Mouse (Mus musculus) heart, embryonic 15.5 days (tissue): ENCODE measurements around the gene Hba-a1. TPM values are rescaled to one million over a fixed set of nuclear protein-coding genes. Genes with fewer than 3 reads are reported as not detected.
"Not testable (repeated sequence)": the region's sequence is repeated elsewhere in the genome, so short reads cannot be mapped to it uniquely, and the experiment has no call there.

Experiments
- ATAC-seq: fragments of 200-750 bp; cut with Nextera tagmentation; replicated peaks from 2 replicates; pipeline ENCODE4 v1.8.0; 2017; ENCODE audit warnings: low read depth, moderate TSS enrichment; ENCODE audit not compliant: insufficient number of reproducible peaks, insufficient read depth, low FRiP score
- H3K27ac ChIP-seq: fragments of 300-500 bp; sonication (generic); 2 replicates; pipeline ENCODE4 v1.5.1; 2015; ENCODE audit warnings: mild to moderate bottlenecking, inconsistent platforms
- H3K27me3 ChIP-seq: fragments of 300-500 bp; sonication (generic); 2 replicates; pipeline ENCODE4 v1.6.1; 2015; ENCODE audit warnings: inconsistent platforms
- H3K36me3 ChIP-seq: fragments of 300-500 bp; sonication (generic); 2 replicates; pipeline ENCODE4 v1.6.1; 2015; ENCODE audit warnings: mild to moderate bottlenecking, inconsistent platforms
- H3K4me1 ChIP-seq: fragments of 300-500 bp; sonication (generic); replicated peaks from 2 replicates; pipeline ENCODE4 v1.6.1; 2015; ENCODE audit warnings: inconsistent platforms
- H3K4me2 ChIP-seq: fragments of 300-500 bp; sonication (generic); 2 replicates; pipeline ENCODE4 v1.6.1; 2015; ENCODE audit warnings: inconsistent platforms, mild to moderate bottlenecking, moderate library complexity
- H3K4me3 ChIP-seq: fragments of 300-500 bp; sonication (generic); 2 replicates; pipeline ENCODE4 v1.5.1; 2015; ENCODE audit warnings: mild to moderate bottlenecking, inconsistent platforms
- H3K9ac ChIP-seq: fragments of 300-500 bp; sonication (generic); 2 replicates; pipeline ENCODE4 v1.6.1; 2015; ENCODE audit warnings: mild to moderate bottlenecking, inconsistent platforms
- H3K9me3 ChIP-seq: fragments of 300-500 bp; sonication (generic); replicated peaks from 2 replicates; pipeline ENCODE4 v1.6.1; 2016; ENCODE audit warnings: inconsistent platforms
- WGBS: fragments of 180-500 bp; shearing (Covaris S2); methylation state at CpG from one replicate; pipeline ENCODE4 v1.1.7; 2015; ENCODE audit warnings: mixed read lengths; 5-methylcytosine and 5-hydroxymethylcytosine counted together
- polyA plus RNA-seq: library from polyadenylated mRNA; unstranded; fragments of >200 nt; fragmentation: Nextera tagmentation; extraction: Ambion mirVana; gene quantifications from 2 replicates; pipeline ENCODE4 v1.2.1, GENCODE M21; 2015

The Hba-a1 gene
- polyA plus RNA-seq, 1 experiment from 2014 or later = 23,640 TPM

GRCm38 (mm10) chr11:32297417-32297816, 14.1 kb downstream of the Hba-a1 start:
- peaks cover 21% of the 10 kb centered on the region for H3K27me3 ChIP-seq
- not testable (repeated sequence) for H3K27ac ChIP-seq, H3K4me1 ChIP-seq, ATAC-seq, H3K9me3 ChIP-seq, H3K9ac ChIP-seq, H3K36me3 ChIP-seq, H3K4me2 ChIP-seq, H3K4me3 ChIP-seq
- WGBS = 8% methylated on average over 2 of the region's 2 CpGs

GRCm38 (mm10) chr11:32297866-32298531, 14.7 kb downstream of the Hba-a1 start:
- ATAC-seq = no peak
- Histone ChIP-seq H3K4me2 (no peak overlapping the region), H3K9me3 (no peaks in the 10 kb centered on the region), H3K4me1 (0 out of 2 replicates have a peak, but pooled peaks cover 2% of the 10 kb centered on the region), H3K27me3 (peaks cover 21% of the 10 kb centered on the region), H3K4me3 (no peak overlapping the region), H3K36me3 (no peaks in the 10 kb centered on the region), H3K27ac (no peak overlapping the region), H3K9ac (no peak overlapping the region)
- WGBS = 95% methylated on average over 1 of the region's 1 CpGs

DNA sequence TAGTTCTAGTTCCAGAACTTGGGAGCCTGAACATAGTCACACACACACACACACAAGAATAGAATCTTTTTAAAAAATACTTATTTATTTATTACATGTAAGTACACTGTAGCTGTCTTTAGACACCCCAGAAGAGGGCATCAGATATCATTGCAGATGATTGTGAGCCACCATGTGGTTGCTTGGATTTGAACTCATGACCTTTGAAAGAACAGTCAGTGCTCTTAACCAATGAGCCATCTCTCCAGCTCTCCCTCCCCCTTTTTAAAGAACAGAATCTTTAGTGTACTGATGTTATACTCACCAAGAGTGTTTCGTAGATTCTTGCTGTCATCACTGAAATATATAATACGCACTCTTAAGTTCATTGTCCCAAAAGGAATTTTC, 15.2 kb downstream of the Hba-a1 start:
- H3K27me3 ChIP-seq = peaks cover 21% of the 10 kb centered on the region
- no peak overlapping the region for H3K4me3 ChIP-seq
- no peak for ATAC-seq
- H3K9ac ChIP-seq = no peak overlapping the region
- WGBS = 91% methylated on average over 2 of the region's 2 CpGs
- no peak overlapping the region for H3K4me2 ChIP-seq
- H3K4me1 ChIP-seq = 0 out of 2 replicates have a peak, but pooled peaks cover 2% of the 10 kb centered on the region
- no peaks in the 10 kb centered on the region for H3K36me3 ChIP-seq
- H3K27ac ChIP-seq = no peak overlapping the region
- H3K9me3 ChIP-seq = no peaks in the 10 kb centered on the region

DNA sequence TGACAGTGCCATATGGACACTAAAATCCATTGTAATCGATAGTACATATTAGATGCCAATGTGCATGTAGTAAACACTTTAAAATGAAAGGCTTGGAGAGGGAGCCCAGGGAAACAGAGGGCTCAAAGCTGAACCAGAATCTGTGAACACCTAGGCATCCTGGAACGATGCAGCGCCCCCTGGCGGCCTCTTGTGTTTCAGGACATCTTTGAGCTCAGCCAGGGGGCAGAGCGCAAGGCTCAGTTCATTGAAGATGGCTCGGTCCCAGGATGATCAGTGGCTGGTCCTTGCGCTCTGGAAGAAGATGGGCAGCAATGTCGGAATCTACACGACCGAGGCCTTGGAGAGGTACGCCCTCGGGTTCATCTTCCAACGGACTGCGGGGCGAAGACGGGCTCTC, 16.6 kb downstream of the Hba-a1 start, which contains the start of gene Hbq1a:
Gene Hbq1a (plus strand): TSS at position 205 of the 400 bp plus-strand sequence.
- H3K4me1 ChIP-seq, H3K4me3 ChIP-seq, H3K9me3 ChIP-seq, H3K9ac ChIP-seq, ATAC-seq, H3K36me3 ChIP-seq, H3K27ac ChIP-seq: not testable (repeated sequence)
- Histone ChIP-seq H3K4me2 (peak within 1 kb of the TSS; percentile 44), H3K27me3 (peaks cover 21% of the 10 kb centered on the region)
- WGBS = 7% methylated on average over 16 of the region's 16 CpGs

DNA sequence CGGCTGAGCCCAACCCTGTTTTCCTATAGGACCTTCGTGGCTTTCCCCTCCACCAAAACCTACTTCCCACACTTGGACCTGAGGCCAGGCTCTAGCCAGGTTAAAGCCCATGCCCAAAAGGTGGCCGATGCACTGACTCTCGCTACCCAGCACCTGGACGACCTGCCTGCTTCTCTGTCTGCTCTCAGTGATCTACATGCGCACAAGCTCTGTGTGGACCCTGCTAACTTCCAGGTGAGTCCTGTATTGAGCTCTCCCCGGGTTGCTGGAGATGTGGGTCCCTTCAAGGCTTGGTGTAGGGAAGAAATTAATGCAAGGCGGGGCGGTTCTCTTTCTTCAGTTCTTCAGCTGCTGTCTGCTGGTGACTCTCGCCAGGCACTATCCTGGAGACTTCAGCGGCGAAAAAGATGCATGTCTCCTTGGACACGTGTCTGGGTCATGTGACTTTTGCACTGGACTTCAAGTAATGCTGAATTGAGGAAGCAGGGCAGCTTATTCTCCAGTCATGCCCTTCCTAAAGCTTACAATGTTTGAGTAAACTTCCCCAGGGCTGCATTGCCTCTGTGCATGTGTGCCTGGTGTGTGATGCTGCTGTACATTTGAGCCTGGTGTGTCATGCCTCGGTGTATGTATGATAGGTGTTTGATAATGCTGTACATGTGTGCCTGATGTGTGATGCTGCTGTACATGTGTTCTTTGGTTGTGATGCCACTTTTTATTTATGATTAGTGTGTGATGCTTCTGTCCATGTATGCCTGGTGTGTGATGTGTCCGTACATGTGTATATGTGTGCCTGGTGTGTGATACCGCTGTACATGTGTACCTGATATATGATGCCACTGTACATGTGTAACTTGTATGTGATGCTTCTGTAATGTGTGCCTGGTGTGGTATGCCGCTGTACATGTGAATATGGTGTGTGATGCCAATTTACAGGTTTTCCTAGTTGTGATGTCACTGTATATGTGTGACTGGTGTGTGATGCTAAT, 17.3 kb downstream of the Hba-a1 start:
- H3K4me3 ChIP-seq = no peak overlapping the region; the same call in 1 of the 2 replicates
- 0 out of 2 replicates have a peak, but pooled peaks cover 2% of the 10 kb centered on the region for H3K4me1 ChIP-seq
- H3K9ac ChIP-seq = no peak overlapping the region
- peak overlapping the region; percentile 44 for H3K4me2 ChIP-seq
- H3K27me3 ChIP-seq = peaks cover 21% of the 10 kb centered on the region
- 47% methylated on average over 15 of the region's 17 CpGs for WGBS
- no peak for ATAC-seq
- no peaks in the 10 kb centered on the region for H3K36me3 ChIP-seq
- no peak overlapping the region for H3K27ac ChIP-seq
- no peaks in the 10 kb centered on the region for H3K9me3 ChIP-seq

- Histone ChIP-seq H3K27me3 (peaks cover 21% of the 10 kb centered on the region), H3K27ac (no peak overlapping the region), H3K9ac (no peak overlapping the region), H3K9me3 (no peaks in the 10 kb centered on the region), H3K36me3 (no peaks in the 10 kb centered on the region), H3K4me3 (no peak overlapping the region), H3K4me2 (no peak overlapping the region), H3K4me1 (0 out of 2 replicates have a peak, but pooled peaks cover 2% of the 10 kb centered on the region)
- ATAC-seq = no peak
- WGBS = 66% methylated on average over 1 of the region's 1 CpGs
These were observed 18.2 kb downstream of the Hba-a1 start for GRCm38 (mm10) chr11:32301506-32301905.

GRCm38 (mm10) chr11:32302824-32303419, 19.6 kb downstream of the Hba-a1 start:
- Histone ChIP-seq H3K4me1 (0 out of 2 replicates have a peak, but pooled peaks cover 2% of the 10 kb centered on the region), H3K27me3 (peaks cover 21% of the 10 kb centered on the region), H3K27ac (no peak overlapping the region), H3K9ac (no peak overlapping the region), H3K4me3 (no peak overlapping the region), H3K9me3 (no peaks in the 10 kb centered on the region), H3K36me3 (no peaks in the 10 kb centered on the region), H3K4me2 (no peak overlapping the region)
- WGBS = 45% methylated on average over 2 of the region's 2 CpGs
- ATAC-seq = no peak

DNA sequence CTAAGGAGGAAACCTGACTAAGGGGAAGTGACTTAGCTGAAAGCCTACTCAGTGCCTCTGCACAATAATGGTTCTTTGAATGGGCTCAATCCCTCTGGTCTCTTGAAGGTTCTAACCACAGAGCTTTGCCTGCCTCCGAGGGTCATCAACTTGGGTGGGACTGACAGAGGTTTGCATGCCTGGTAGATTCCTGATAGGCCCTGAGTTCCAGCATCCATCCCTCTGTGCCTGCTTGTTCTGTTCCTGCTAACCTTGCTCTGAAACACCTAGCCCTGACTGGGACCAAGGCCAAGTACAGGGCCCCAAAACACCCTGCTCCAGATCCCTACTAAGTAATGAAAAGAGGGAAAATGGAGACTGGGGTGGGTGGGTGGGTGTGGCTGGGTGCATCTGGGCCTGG, 20.1 kb downstream of the Hba-a1 start:
- peaks cover 21% of the 10 kb centered on the region for H3K27me3 ChIP-seq
- no peak overlapping the region for H3K4me2 ChIP-seq
- no peak for ATAC-seq
- no peak overlapping the region for H3K4me3 ChIP-seq
- no peak overlapping the region for H3K9ac ChIP-seq
- WGBS = 69% methylated on average over 1 of the region's 1 CpGs
- 0 out of 2 replicates have a peak, but pooled peaks cover 2% of the 10 kb centered on the region for H3K4me1 ChIP-seq
- H3K9me3 ChIP-seq = no peaks in the 10 kb centered on the region
- H3K27ac ChIP-seq = no peak overlapping the region
- H3K36me3 ChIP-seq = no peaks in the 10 kb centered on the region

DNA sequence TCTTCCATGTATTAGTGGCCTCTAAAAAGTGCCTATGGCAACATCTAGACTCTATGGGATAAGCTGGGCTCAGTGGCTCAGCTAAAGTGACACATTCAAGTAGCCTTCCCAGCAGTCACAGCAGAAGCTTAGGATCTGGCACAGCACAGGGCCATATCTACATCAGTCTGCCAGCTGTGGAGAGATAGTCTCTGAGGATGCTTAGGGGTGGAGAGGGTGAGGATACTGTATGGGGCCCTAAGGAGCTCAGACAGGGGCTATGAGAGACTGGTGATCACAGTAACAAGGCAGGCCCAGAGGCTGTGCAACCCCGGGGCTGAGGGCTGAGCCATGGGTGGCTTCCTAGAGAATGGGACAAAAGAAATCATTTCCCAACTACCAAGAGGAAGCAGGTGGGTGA, 23.7 kb downstream of the Hba-a1 start:
- 74% methylated on average over 1 of the region's 1 CpGs for WGBS
- Histone ChIP-seq H3K4me3 (no peak overlapping the region), H3K9ac (no peak overlapping the region), H3K36me3 (no peaks in the 10 kb centered on the region), H3K4me2 (no peak overlapping the region), H3K27ac (no peak overlapping the region), H3K9me3 (no peaks in the 10 kb centered on the region), H3K4me1 (peaks cover 3% of the 10 kb centered on the region; the same call in 1 of the 2 replicates), H3K27me3 (peaks cover 11% of the 10 kb centered on the region; the same call in 1 of the 2 replicates)
- ATAC-seq = no peak

GRCm38 (mm10) chr11:32309446-32309845, 26.1 kb downstream of the Hba-a1 start:
- no peak overlapping the region for H3K4me3 ChIP-seq
- peaks cover 7% of the 10 kb centered on the region; the same call in 1 of the 2 replicates for H3K27me3 ChIP-seq
- H3K9me3 ChIP-seq = no peaks in the 10 kb centered on the region
- no peaks in the 10 kb centered on the region for H3K36me3 ChIP-seq
- no peak for ATAC-seq
- WGBS = 66% methylated on average over 4 of the region's 4 CpGs
- no peak overlapping the region for H3K4me2 ChIP-seq
- H3K4me1 ChIP-seq = peaks cover 3% of the 10 kb centered on the region
- no peak overlapping the region for H3K9ac ChIP-seq
- no peak overlapping the region for H3K27ac ChIP-seq

- Histone ChIP-seq H3K4me2 (no peak overlapping the region), H3K27ac (no peak overlapping the region), H3K4me1 (peaks cover 3% of the 10 kb centered on the region), H3K36me3 (no peaks in the 10 kb centered on the region), H3K9ac (no peak overlapping the region), H3K9me3 (no peaks in the 10 kb centered on the region), H3K27me3 (peaks cover 7% of the 10 kb centered on the region; the same call in 1 of the 2 replicates), H3K4me3 (no peak overlapping the region)
- 65% methylated on average over 3 of the region's 3 CpGs for WGBS
- no peak for ATAC-seq
These were observed 26.6 kb downstream of the Hba-a1 start for GRCm38 (mm10) chr11:32309928-32310327.
